Mouse (Mus musculus) adrenal gland, postnatal 36 days (tissue): ENCODE measurements at regions not wholly inside any gene's neighbourhood (a gene's known extent, or its start where the extent isn't known, plus 50 kb on each side); places are given as distances from the start of the nearest gene placed in this dataset.

ENCODE experiments used
- DNase-seq, 2 experiments: peaks; one replicate each; pipeline ENCODE4 v3.0.0; 2021; ENCODE audit warnings: mixed read lengths in 1 of 2

GRCm38 (mm10) chr6:20290496-20290895 lies 924.8 kb upstream of the Kcnd2 start:
- peak in 1 of 2 experiments; percentile 1 for DNase-seq
